Mouse (Mus musculus) adrenal gland, adult (tissue): Measurements from ENCODE around the gene Iqcd.

ENCODE experiments used
- DNase-seq, 2 experiments: peaks; one replicate each; pipeline ENCODE4 v3.0.0; 2022 to 2023; ENCODE audit warnings: low spot score in 1 of 2; ENCODE audit not compliant: inconsistent age in 2 of 2

The Iqcd gene

GRCm38 (mm10) chr5:120600946-120601668 lies 12.3 kb downstream of the Iqcd start:
- peak in 1 of 2 experiments; percentile 58 for DNase-seq

GRCm38 (mm10) chr5:120602210-120602609 lies 13.4 kb downstream of the Iqcd start:
- DNase-seq: no peak

DNA sequence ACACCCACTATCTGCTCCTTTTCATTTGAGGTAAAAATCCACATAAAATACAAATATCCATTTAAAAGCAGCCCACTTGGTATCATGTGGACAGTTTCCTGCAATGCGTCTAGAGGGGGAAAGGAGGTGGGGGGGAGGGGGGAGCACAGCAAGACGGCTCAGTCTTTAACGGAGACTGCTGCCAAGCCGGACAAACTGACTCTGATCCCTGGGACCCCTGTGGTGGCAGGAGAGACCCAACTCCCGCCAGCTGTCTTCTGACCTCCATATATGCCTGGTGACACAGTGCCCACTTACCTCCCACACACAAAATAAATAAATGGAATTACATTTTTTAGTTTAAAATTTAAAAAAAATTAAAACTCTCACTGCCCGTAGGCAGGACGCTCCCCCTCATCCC lies 14.7 kb downstream of the Iqcd start:
- no peak for DNase-seq

DNA sequence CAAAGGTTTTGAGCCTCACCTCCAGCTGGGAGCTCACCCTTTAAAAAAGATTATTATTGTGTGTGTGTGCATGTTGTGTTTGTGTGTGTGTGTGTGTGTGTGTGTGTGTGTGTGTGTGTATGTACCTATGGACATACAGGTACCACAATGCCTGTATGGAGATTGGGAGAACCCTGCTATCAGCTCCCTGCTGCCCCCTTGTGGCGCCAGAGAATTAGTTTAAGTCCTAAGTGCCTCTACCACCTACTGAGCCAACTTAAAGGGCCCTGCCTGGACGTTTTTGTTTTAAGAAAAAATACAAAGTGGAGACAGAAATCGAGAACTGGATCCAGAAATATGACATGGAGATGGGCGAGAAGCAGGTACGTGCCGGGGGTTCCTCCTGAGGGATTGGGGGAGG lies 16.0 kb downstream of the Iqcd start:
- peak; percentile 75 to 91 for DNase-seq

DNA sequence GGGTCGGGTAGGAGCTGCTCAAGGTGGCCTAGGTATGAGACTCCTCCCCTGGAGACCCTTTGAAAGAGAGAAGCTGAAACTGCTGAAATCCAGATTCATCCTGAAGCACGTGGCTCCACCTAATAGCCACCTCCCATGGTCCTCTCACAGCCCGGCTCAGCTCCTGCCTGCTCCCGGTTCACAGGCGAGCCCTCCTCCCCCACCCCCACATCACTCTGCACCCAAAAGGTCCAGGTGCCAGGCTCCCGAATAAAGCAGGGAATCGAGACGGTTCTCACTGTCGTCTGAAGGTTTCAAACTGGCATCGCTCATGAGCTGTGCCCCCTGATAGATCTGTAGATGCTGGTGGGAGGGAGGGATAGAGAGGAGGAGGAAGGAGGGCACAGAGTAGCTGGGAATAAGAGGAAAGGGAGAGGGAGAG lies 16.4 kb downstream of the Iqcd start:
- peak in 1 of 2 experiments; percentile 53 for DNase-seq

GRCm38 (mm10) chr5:120605688-120606087 lies 16.9 kb downstream of the Iqcd start:
- DNase-seq: peak; percentile 87 to 96

DNA sequence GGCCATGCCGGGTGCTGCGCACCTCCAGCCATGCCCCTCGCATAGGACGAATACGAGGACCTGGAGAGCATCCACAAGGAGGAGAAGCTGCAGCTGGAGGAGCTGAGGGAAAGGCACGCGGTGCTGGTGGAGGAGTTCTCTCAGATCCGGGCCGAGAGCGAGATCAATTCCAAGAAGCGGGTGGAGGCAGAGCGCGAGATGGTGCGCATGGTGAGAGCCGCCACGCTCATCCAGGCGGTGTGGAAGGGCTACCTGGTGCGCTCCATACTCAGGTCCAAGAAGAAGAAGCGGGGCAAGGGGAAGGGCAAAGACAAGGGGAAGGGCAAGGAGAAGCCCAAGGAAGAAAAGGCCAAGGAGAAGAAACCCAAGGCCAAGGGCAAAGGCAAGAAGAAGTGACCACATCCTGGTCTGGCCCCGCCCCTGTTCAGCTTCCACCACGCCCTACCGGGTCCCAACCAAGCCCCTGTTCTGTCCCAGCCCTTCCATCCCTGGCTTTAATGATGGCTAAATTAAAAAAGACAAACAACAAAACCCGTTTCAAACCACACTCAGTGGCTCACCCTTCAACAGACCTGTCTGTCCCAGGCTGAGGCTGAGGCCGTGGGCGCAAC lies 17.9 kb downstream of the Iqcd start:
- peak in 1 of 2 experiments; percentile 55 for DNase-seq

- DNase-seq: peak; percentile 59 to 78
Observed at GRCm38 (mm10) chr5:120607335-120607734, 18.5 kb downstream of the Iqcd start.

DNA sequence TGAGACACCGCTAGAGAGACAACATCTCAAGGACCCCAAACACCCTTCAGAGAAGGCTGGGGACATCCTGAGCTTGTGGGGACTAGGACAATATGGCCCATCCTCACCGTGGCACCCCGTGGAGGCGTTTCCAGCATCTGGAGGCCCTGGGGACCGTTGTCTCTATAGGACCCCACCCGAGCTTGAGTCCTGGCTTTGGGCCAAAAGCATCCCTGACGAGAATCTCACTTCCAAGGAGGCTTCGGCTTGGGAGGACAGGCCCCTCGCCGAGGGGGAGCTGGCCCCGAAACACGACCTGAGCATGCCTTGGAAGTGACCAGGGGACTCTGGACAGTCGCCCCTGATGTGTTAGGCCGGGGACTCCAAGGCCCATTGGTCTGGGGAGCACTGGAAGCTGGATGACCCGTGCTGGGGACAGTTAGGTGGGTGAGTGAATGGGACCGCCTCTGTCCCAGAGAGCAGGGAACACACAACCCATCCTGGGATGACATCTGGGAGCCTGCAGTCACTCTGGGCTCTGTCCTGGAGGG lies 20.5 kb downstream of the Iqcd start:
- peak in 1 of 2 experiments; percentile 44 for DNase-seq

GRCm38 (mm10) chr5:120610906-120611305 lies 22.1 kb downstream of the Iqcd start:
- DNase-seq: peak in 1 of 2 experiments; percentile 51

DNA sequence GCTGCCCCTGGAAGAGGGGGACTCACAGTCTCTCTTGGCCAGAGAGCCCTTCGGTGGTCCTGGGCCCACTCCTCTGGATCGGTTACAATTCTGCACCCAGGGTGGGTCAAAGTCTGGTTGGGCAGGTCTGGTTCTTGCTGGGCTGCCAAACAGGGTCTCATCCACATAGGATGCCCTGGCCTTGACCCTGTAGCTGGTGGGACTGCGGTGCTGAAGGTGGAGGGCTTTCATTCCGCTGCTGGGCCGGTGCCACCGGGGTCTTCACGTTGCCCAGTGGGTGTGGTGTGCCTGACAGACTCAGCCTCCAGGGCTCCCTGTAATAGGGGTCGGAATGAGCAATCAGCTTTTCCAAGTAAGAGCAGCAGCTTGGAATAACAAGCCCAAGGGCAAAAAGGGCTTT lies 22.6 kb downstream of the Iqcd start:
- DNase-seq: peak; percentile 56 to 68

DNA sequence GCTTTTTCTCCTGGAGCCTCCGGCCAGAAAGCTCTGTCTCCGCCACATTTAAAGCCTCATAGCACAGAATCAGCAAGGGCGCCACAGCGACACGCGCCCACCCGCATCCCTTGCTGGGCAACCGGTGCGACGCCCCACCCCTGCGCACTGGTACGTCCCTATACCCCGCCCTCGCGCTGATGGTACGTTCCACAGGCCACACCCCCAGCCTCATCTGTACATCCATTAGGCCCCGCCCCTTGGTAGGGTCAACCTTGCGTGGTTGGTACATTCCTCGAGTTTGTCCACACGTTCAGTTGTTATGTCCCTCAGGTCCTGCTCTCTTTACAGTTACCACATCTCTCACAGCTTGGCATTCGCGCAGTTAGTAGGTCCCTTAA lies 23.6 kb downstream of the Iqcd start, which contains the start of the genes Rita1 and Ddx54:
TSS of gene Rita1 (minus strand) at position 148 of the 380 bp plus-strand sequence.
TSS of gene Ddx54 (plus strand) at position 298 of the 380 bp plus-strand sequence.
- DNase-seq: peak; percentile 98 to 100

DNA sequence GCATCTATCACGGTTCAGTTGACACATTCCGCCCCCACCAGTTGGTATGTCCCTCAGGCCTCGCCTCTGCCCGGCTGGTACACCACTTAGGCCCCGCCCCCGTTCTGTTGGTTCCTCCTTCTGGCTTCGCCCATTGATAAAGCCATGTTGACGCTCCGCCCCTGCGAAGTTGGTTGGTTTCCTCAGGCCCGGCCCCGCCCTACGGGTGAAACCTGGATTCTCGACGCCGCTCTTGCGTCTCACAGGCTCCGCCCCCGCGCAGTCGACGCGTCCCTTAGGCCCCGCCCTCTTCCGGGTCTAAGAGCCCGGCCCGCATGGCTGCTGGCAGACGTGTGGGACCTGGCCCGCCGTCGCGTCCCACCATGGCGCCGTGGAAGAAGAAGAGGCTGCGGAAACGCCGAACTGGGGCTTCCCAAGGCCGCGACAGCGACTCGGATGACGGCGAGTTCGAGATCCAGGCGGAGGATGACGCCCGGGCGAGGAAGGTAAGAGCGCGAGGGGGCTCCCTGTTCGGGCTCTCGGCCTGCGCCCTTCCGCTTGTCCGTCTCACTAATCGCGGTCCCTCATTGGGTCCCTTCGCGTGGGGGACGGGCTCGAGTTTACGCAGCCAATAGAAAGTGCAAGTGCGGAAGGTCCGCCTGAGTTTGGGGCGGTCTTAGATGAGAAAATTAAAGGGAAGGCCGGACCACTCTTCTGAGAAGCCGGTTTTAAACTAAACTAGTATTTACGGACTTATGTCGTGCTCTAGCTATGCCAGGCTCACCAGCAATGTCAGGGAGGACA lies 24.2 kb downstream of the Iqcd start:
- DNase-seq: peak; percentile 100

GRCm38 (mm10) chr5:120615903-120616302 lies 27.1 kb downstream of the Iqcd start:
- DNase-seq: peak in 1 of 2 experiments; percentile 55

- DNase-seq: no peak
Observed at GRCm38 (mm10) chr5:120618778-120619177, 30.0 kb downstream of the Iqcd start.

DNA sequence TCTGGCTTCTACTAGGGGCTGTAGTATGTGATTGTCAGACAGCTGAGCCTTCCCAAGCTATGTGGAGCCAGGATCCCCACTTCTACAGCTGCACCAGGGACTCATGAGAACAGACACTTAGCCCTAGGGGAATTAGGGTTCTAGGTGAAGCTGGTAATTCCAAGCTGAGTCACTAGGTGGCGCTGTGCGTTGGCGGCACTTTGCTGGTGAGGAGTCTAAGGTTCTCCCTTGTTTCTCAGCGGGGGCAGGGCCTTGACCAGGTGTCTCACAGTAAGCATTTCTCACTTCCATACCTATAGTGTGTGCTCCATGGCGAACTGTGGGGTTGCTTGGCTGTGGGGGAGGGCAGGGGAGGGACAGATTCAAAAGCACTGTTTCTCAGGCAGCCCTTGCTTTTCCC lies 30.4 kb downstream of the Iqcd start:
- peak in 1 of 2 experiments; percentile 80 for DNase-seq

- DNase-seq: peak; percentile 83 to 96
Observed at GRCm38 (mm10) chr5:120620375-120621077, 31.7 kb downstream of the Iqcd start.

- no peak for DNase-seq
Observed at GRCm38 (mm10) chr5:120621078-120621765, 32.4 kb downstream of the Iqcd start.

DNA sequence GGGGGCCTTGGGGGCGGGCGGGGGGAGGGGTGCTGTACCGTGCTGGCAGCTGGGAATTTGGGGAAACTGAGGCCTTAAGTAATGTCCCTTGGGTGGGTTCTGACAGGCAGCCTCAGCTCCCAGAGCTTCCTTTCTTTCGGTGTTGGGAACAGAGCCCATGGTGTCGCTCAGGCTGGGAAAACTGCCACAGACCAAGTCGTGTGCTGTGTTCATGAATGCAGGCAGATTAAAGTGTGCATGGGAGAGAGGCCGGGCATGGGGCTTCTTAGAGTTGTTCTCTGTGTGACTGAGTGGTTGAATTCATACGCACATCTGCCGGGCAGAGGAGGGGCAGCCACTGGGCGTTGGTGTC lies 33.0 kb downstream of the Iqcd start:
- DNase-seq: no peak

- DNase-seq: peak in 1 of 2 experiments; percentile 43
Observed at GRCm38 (mm10) chr5:120622198-120622851, 33.5 kb downstream of the Iqcd start.
